Mouse (Mus musculus): Measurements from ENCODE around the gene Rwdd2b.
A peak's percentile ranks its signal among the peaks of the same experiment; 100 is the strongest.

Rwdd2b gene

DNA sequence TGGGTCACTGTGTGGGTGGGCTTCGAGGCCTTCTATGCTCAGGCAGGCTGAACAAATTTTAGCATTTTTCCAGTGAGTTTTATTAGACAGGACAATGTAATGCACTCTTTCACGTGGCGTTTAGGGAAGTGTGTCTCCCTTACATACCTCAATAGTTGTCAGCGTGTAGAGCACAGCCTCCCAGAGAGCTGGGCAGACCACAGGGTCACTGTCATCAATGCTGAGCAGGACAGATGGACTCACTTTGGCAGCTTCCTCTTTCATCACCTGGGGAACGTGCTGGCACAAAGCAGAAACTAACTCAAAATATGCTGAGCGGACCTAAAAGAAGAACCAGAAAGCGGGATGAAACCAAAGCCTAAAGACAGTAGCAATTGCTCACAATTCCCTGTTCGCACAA lies 19.7 kb downstream of the Rwdd2b start:
- no peak for DNase-seq (ENCODE audit: low spot score in 2 of 2)

- DNase-seq (ENCODE audit: low spot score in 2 of 2) = no peak
Observed at GRCm38 (mm10) chr16:87405001-87405400, 35.4 kb downstream of the Rwdd2b start.

DNA sequence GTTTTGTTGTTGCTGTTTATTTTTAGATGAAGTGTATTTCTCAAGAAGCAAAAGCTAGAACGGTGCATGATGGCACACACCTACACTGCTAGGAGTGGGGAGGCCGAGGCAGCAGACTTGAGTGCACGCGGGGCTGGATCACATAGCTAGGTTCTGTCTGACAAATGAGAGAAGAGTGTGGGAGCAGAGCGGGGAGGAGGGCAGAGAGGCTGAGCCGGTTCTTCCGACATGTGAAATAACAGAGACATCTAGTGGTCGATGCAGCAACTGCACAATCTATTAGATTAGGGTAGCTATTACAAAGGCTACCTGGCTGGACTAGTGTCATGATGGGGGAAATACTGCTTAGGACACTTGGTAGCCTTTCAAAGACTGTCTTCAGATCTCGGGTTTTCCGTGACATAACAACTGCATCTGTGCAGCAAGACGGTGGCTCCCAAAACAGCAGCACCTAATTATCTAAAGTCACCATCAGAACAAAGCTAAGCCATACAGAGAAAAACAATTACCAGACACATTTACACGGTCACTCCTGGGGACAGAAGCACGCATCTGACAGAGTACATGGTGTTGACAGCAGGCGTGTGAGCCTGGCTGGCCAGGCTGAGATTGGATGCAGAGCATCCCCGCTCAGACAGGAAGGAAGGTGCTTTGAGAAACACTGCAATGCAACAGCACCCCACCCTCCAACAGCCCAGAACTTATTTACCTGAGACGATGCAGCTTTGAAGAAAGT lies 46.4 kb downstream of the Rwdd2b start:
- peak; percentile 27 to 77 for DNase-seq (ENCODE audit: low spot score in 2 of 2)

DNA sequence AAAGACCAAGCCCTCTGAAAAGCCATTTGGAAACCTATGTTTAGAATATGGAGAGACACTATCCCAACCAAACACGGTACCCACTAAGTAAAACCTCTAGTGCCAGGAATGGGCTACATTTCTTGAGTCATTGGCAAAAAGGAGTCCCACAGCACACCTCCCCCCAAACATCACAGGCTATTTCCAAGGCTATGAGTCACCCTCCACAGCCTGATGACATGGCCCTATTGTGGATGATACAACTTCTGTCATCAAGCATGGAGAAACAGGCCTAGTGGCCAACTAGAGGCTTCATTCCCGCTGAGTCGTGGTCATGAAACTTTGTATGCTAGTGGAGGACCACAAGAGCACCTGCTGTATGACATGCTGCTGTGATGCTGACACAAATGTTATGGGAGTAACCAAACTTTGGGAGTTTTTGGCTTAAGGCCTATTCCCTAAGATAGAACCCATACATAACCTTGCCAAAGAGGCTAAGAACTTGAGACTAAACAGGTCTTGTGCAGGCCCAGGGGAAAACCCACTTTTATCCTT lies 52.9 kb downstream of the Rwdd2b start:
- no peak for DNase-seq (ENCODE audit: low spot score in 2 of 2)

GRCm38 (mm10) chr16:87384366-87384765 lies 56.0 kb downstream of the Rwdd2b start:
- no peak for DNase-seq (ENCODE audit: low spot score in 2 of 2)

Data from left cerebral cortex, adult 9 months (tissue).